Mouse (Mus musculus): Measurements from ENCODE around the gene Pin1rt1.

DNA sequence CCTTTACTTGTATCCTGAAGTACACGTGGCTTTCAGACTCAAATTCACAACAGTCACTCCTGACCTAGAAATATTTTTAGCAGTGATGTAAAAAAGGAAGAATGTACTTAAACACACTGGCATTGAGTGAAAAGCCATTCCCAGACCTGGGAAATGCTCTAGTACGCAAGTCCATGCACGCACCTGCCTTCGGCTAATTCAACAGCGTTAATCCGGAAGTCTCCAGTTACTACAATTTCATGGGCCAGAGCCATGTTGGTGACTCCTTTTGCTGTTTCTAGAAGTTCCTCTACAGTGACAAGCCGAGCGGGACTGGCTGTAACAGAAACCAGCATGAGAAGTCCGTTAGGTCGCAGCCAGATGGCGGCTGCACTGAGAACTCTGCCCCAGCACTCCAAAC, 16.5 kb downstream of the Pin1rt1 start:
- TF ChIP-seq CTCF (IDR thresholded peaks at IDR 0.05; ENCODE audit: insufficient read depth, low read depth, low read length): no peak
- no peak for TF ChIP-seq POLR2A (IDR thresholded peaks at IDR 0.05; ENCODE audit: insufficient read depth, low read depth, low read length)

Measured in olfactory bulb, adult 2 months (tissue).